Mouse (Mus musculus) liver, embryonic 14.5 days (tissue): ENCODE results near the gene Epb41l1.

Experiments
- CTCF ChIP-seq: IDR thresholded peaks from 2 replicates; pipeline ENCODE4 v1.5.1; 2016; ENCODE audit warnings: antibody characterized with exemption, low read depth, control low read depth
- EP300 ChIP-seq: IDR thresholded peaks from 2 replicates; pipeline ENCODE4 v1.6.1; 2016; ENCODE audit warnings: antibody characterized with exemption, low read depth

- TF ChIP-seq CTCF (no peak), EP300 (no peak)
Measured at GRCm38 (mm10) chr2:156501025-156501424, 80.3 kb downstream of the Epb41l1 start.
